Mouse (Mus musculus): Measurements from ENCODE around the gene Prps1l1. TPM values are rescaled to one million over a fixed set of nuclear protein-coding genes. Genes with fewer than 3 reads are reported as not detected.
A peak's percentile ranks its signal among the peaks of the same experiment; 100 is the strongest.

The Prps1l1 gene
- polyA plus RNA-seq, 1 experiment from 2014 or later: not detected

GRCm38 (mm10) chr12:34998778-34999467 is 14.4 kb downstream of the Prps1l1 start:
- H3K36me3 ChIP-seq (ENCODE audit: insufficient read depth, low read length): no peaks in the 10 kb centered on the region
- H3K27me3 ChIP-seq (ENCODE audit: insufficient read depth, low read length): no peaks in the 10 kb centered on the region
- no peak overlapping the region for H3K27ac ChIP-seq (ENCODE audit: low read length)
- no peak overlapping the region for H3K4me2 ChIP-seq (replicated peaks; ENCODE audit: low read depth, low read length)
- ATAC-seq (ENCODE audit: low FRiP score, low TSS enrichment): no peak
- H3K9ac ChIP-seq (replicated peaks; ENCODE audit: low read length): no peak overlapping the region
- no peaks in the 10 kb centered on the region for H3K4me1 ChIP-seq (ENCODE audit: insufficient read depth, low read length)
- peaks cover 6% of the 10 kb centered on the region; the same call in 1 of the 2 replicates for H3K9me3 ChIP-seq (ENCODE audit: low read length)
- 38% methylated on average over 12 of the region's 12 CpGs for WGBS
- no peak overlapping the region for H3K4me3 ChIP-seq (ENCODE audit: low read length)

GRCm38 (mm10) chr12:35000323-35000722 is 15.8 kb downstream of the Prps1l1 start:
- 50% methylated on average over 4 of the region's 4 CpGs for WGBS

GRCm38 (mm10) chr12:35005748-35006147 is 21.2 kb downstream of the Prps1l1 start:
- H3K36me3 ChIP-seq (ENCODE audit: insufficient read depth, low read length): no peaks in the 10 kb centered on the region
- H3K9ac ChIP-seq (replicated peaks; ENCODE audit: low read length): no peak overlapping the region
- H3K4me1 ChIP-seq (ENCODE audit: insufficient read depth, low read length): no peaks in the 10 kb centered on the region
- H3K4me2 ChIP-seq (replicated peaks; ENCODE audit: low read depth, low read length): no peak overlapping the region
- no peak overlapping the region for H3K4me3 ChIP-seq (ENCODE audit: low read length)
- H3K27me3 ChIP-seq (ENCODE audit: insufficient read depth, low read length): no peaks in the 10 kb centered on the region
- H3K9me3 ChIP-seq (ENCODE audit: low read length): no peaks in the 10 kb centered on the region
- no peak overlapping the region for H3K27ac ChIP-seq (ENCODE audit: low read length)
- no peak for ATAC-seq (ENCODE audit: low FRiP score, low TSS enrichment)

More at GRCm38 (mm10) chr12:35000323-35000722, 15.8 kb downstream of the Prps1l1 start:
- no peaks in the 10 kb centered on the region for H3K36me3 ChIP-seq (ENCODE audit: insufficient read depth, low read length)
- H3K27ac ChIP-seq (ENCODE audit: low read length): no peak overlapping the region
- H3K4me1 ChIP-seq (ENCODE audit: insufficient read depth, low read length): no peaks in the 10 kb centered on the region
- H3K9ac ChIP-seq (replicated peaks; ENCODE audit: low read length): no peak overlapping the region
- peaks cover 5% of the 10 kb centered on the region; the same call in 1 of the 2 replicates for H3K9me3 ChIP-seq (ENCODE audit: low read length)
- no peak for ATAC-seq (ENCODE audit: low FRiP score, low TSS enrichment)
- no peak overlapping the region for H3K4me2 ChIP-seq (replicated peaks; ENCODE audit: low read depth, low read length)
- H3K4me3 ChIP-seq (ENCODE audit: low read length): no peak overlapping the region
- no peaks in the 10 kb centered on the region for H3K27me3 ChIP-seq (ENCODE audit: insufficient read depth, low read length)

- no peak overlapping the region for H3K4me2 ChIP-seq (replicated peaks; ENCODE audit: low read depth, low read length)
- H3K4me3 ChIP-seq (ENCODE audit: low read length): no peak overlapping the region
- H3K9me3 ChIP-seq (ENCODE audit: low read length): no peaks in the 10 kb centered on the region
- no peaks in the 10 kb centered on the region for H3K27me3 ChIP-seq (ENCODE audit: insufficient read depth, low read length)
- H3K27ac ChIP-seq (ENCODE audit: low read length): no peak overlapping the region
- WGBS: 64% methylated on average over 1 of the region's 1 CpGs
- no peak for ATAC-seq (ENCODE audit: low FRiP score, low TSS enrichment)
- H3K36me3 ChIP-seq (ENCODE audit: insufficient read depth, low read length): no peaks in the 10 kb centered on the region
- H3K4me1 ChIP-seq (ENCODE audit: insufficient read depth, low read length): no peaks in the 10 kb centered on the region
- H3K9ac ChIP-seq (replicated peaks; ENCODE audit: low read length): no peak overlapping the region
These were observed 23.3 kb downstream of the Prps1l1 start for GRCm38 (mm10) chr12:35007851-35008250.

- Histone ChIP-seq H3K4me1 (ENCODE audit: insufficient read depth, low read length) (no peaks in the 10 kb centered on the region), H3K4me3 (ENCODE audit: low read length) (no peak overlapping the region), H3K36me3 (ENCODE audit: insufficient read depth, low read length) (no peaks in the 10 kb centered on the region), H3K27me3 (ENCODE audit: insufficient read depth, low read length) (no peaks in the 10 kb centered on the region), H3K9ac (replicated peaks; ENCODE audit: low read length) (no peak overlapping the region), H3K27ac (ENCODE audit: low read length) (no peak overlapping the region), H3K9me3 (ENCODE audit: low read length) (no peaks in the 10 kb centered on the region), H3K4me2 (replicated peaks; ENCODE audit: low read depth, low read length) (no peak overlapping the region)
- 36% methylated on average over 11 of the region's 11 CpGs for WGBS
- peak; percentile 63; the same call in 1 of the 2 replicates for ATAC-seq (ENCODE audit: low FRiP score, low TSS enrichment)
These were observed 24.0 kb downstream of the Prps1l1 start for GRCm38 (mm10) chr12:35008340-35009137.

DNA sequence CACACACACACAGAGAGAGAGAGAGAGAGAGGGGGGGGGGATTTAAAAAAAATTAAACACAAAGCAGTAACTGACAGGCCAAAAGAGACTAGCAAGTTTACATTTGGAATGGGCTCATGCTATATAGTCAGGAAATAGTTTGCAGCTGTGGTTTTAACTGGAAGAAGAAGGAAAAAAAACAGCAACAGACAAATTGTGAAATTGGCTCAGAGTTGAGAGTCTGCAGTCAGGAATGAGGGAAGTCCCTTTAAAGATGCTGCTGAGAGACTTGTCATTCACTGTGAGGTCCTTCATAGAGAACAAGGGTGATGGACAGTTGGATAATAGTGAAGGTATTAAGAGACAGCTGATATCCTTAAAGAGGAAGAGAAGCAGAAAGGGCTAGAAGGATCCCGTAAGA is 26.9 kb downstream of the Prps1l1 start:
- Histone ChIP-seq H3K36me3 (ENCODE audit: insufficient read depth, low read length) (no peaks in the 10 kb centered on the region), H3K4me3 (ENCODE audit: low read length) (no peak overlapping the region), H3K9ac (replicated peaks; ENCODE audit: low read length) (no peak overlapping the region), H3K4me1 (ENCODE audit: insufficient read depth, low read length) (no peaks in the 10 kb centered on the region), H3K27ac (ENCODE audit: low read length) (no peak overlapping the region), H3K4me2 (replicated peaks; ENCODE audit: low read depth, low read length) (no peak overlapping the region), H3K27me3 (ENCODE audit: insufficient read depth, low read length) (no peaks in the 10 kb centered on the region), H3K9me3 (ENCODE audit: low read length) (no peaks in the 10 kb centered on the region)
- 52% methylated on average over 1 of the region's 1 CpGs for WGBS
- no peak for ATAC-seq (ENCODE audit: low FRiP score, low TSS enrichment)

- ATAC-seq (ENCODE audit: low FRiP score, low TSS enrichment): no peak
- WGBS: 74% methylated on average over 2 of the region's 2 CpGs
- no peak overlapping the region for H3K27ac ChIP-seq (ENCODE audit: low read length)
- H3K36me3 ChIP-seq (ENCODE audit: insufficient read depth, low read length): no peaks in the 10 kb centered on the region
- H3K4me1 ChIP-seq (ENCODE audit: insufficient read depth, low read length): no peaks in the 10 kb centered on the region
- H3K27me3 ChIP-seq (ENCODE audit: insufficient read depth, low read length): no peaks in the 10 kb centered on the region
- H3K4me3 ChIP-seq (ENCODE audit: low read length): no peak overlapping the region
- H3K9me3 ChIP-seq (ENCODE audit: low read length): no peaks in the 10 kb centered on the region
- no peak overlapping the region for H3K9ac ChIP-seq (replicated peaks; ENCODE audit: low read length)
- H3K4me2 ChIP-seq (replicated peaks; ENCODE audit: low read depth, low read length): no peak overlapping the region
These were observed 29.4 kb downstream of the Prps1l1 start for GRCm38 (mm10) chr12:35013950-35014349.

- H3K4me3 ChIP-seq (ENCODE audit: low read length): no peak overlapping the region
- no peak overlapping the region for H3K4me2 ChIP-seq (replicated peaks; ENCODE audit: low read depth, low read length)
- WGBS: 59% methylated on average over 3 of the region's 3 CpGs
- peak; percentile 49; the same call in 1 of the 2 replicates for ATAC-seq (ENCODE audit: low FRiP score, low TSS enrichment)
- no peaks in the 10 kb centered on the region for H3K27me3 ChIP-seq (ENCODE audit: insufficient read depth, low read length)
- no peak overlapping the region for H3K27ac ChIP-seq (ENCODE audit: low read length)
- no peaks in the 10 kb centered on the region for H3K9me3 ChIP-seq (ENCODE audit: low read length)
- H3K4me1 ChIP-seq (ENCODE audit: insufficient read depth, low read length): 0 out of 2 replicates have a peak, but pooled peaks cover under 1% of the 10 kb centered on the region
- H3K36me3 ChIP-seq (ENCODE audit: insufficient read depth, low read length): no peaks in the 10 kb centered on the region
- H3K9ac ChIP-seq (replicated peaks; ENCODE audit: low read length): no peak overlapping the region
These were observed 31.5 kb downstream of the Prps1l1 start for GRCm38 (mm10) chr12:35016056-35016455.

GRCm38 (mm10) chr12:35016481-35017250 is 32.1 kb downstream of the Prps1l1 start:
- Histone ChIP-seq H3K36me3 (ENCODE audit: insufficient read depth, low read length) (no peaks in the 10 kb centered on the region), H3K27me3 (ENCODE audit: insufficient read depth, low read length) (no peaks in the 10 kb centered on the region), H3K4me2 (replicated peaks; ENCODE audit: low read depth, low read length) (no peak overlapping the region), H3K4me3 (ENCODE audit: low read length) (no peak overlapping the region), H3K9me3 (ENCODE audit: low read length) (no peaks in the 10 kb centered on the region), H3K4me1 (ENCODE audit: insufficient read depth, low read length) (0 out of 2 replicates have a peak, but pooled peaks cover 5% of the 10 kb centered on the region), H3K9ac (replicated peaks; ENCODE audit: low read length) (no peak overlapping the region), H3K27ac (ENCODE audit: low read length) (peak overlapping the region; percentile 31; the same call in 1 of the 2 replicates)
- ATAC-seq (ENCODE audit: low FRiP score, low TSS enrichment): peak; percentile 61; the same call in 1 of the 2 replicates
- WGBS: 60% methylated on average over 9 of the region's 9 CpGs

All from kidney, embryonic 16.5 days (tissue).